Mouse (Mus musculus): ENCODE data around the gene Sox5. TPM values are rescaled to one million over a fixed set of nuclear protein-coding genes. Genes with fewer than 3 reads are reported as not detected.
A peak's percentile ranks its signal among the peaks of the same experiment; 100 is the strongest.

Sox5 gene
- polyA plus RNA-seq, 1 experiment from 2014 or later: 25.8 TPM

DNA sequence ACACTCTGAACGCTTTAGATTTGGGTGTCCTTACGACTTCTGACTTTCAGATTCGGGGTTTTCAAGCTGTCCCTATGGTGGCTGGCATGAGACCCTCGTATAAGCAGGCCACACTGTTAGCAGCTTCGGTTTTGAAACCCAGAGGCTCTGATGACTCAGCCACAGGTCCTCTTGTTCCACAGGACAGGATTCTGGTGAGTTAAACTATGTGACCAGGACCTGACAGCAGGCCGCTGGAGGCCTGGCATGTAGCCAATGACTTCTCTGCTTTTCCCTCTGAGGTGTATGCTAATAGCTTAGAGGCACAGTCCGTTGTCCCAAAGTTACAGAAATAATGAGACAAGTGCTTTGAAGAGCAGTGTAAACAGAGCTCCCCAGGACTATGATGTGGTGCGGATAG lies 268.0 kb downstream of the Sox5 start:
- Histone ChIP-seq H3K4me3 (replicated peaks; ENCODE audit: low read length) (no peak overlapping the region), H3K9me3 (replicated peaks; ENCODE audit: control insufficient read depth, low read length) (no peaks in the 10 kb centered on the region), H3K4me2 (ENCODE audit: low read depth, low read length) (no peak overlapping the region), H3K27me3 (ENCODE audit: control insufficient read depth, insufficient read depth, low read length) (no peaks in the 10 kb centered on the region), H3K36me3 (ENCODE audit: control insufficient read depth, insufficient read depth, low read length) (no peaks in the 10 kb centered on the region), H3K4me1 (ENCODE audit: control insufficient read depth, insufficient read depth, low read length) (peaks cover 6% of the 10 kb centered on the region; the same call in 1 of the 2 replicates), H3K9ac (ENCODE audit: low read length) (no peak overlapping the region), H3K27ac (ENCODE audit: low read length) (no peak overlapping the region)
- WGBS: 57% methylated on average over 8 of the region's 8 CpGs
- 0 out of 2 replicates have a peak, but pooled peaks have one; percentile 29 for ATAC-seq (ENCODE audit: insufficient read depth, low FRiP score)

DNA sequence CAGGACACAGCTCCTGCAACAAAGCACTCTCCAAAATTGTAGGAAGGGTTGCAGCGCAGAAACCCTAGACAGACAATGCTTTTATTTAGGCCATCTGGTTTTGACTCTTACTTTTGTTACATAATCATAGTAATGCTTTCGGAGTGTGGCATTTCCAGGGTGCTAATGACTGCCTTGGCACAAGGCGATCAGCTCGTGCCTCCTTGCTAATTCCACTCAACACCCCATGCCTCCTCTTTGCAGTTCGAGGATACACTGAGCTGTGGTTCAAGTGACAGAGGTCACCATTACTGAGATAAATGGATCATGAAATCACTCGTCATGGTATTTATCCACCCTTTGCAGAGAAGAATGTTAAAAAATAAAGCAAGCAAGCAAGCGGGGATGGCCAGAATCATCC lies 269.9 kb downstream of the Sox5 start:
- no peak for ATAC-seq (ENCODE audit: insufficient read depth, low FRiP score)
- peaks cover 6% of the 10 kb centered on the region; the same call in 1 of the 2 replicates for H3K4me1 ChIP-seq (ENCODE audit: control insufficient read depth, insufficient read depth, low read length)

DNA sequence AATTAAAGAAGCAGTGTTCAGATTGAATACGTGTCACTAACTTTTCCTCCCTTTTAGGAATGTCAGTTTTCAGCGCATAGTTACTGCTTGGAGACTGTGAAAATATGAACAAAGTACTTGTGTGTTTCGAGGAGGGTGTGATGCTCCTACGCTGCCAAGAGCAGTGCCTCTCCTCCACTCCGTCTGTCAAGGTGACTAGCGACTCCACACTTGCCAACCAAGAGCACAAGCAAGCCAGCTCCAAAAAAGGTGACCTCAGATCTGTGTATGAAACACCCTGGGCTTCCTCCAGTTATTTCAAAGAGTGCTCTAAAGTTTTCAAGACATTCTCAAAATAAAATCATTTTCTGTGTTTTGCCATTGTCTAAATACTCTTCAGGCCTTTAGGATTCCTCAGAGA lies 271.6 kb downstream of the Sox5 start:
- Histone ChIP-seq H3K27ac (ENCODE audit: low read length) (no peak overlapping the region), H3K4me1 (ENCODE audit: control insufficient read depth, insufficient read depth, low read length) (peaks cover 6% of the 10 kb centered on the region; the same call in 1 of the 2 replicates)
- WGBS: 79% methylated on average over 6 of the region's 6 CpGs

More for the DNA sequence above, 269.9 kb downstream of the Sox5 start:
- Histone ChIP-seq H3K36me3 (ENCODE audit: control insufficient read depth, insufficient read depth, low read length) (no peaks in the 10 kb centered on the region), H3K27me3 (ENCODE audit: control insufficient read depth, insufficient read depth, low read length) (no peaks in the 10 kb centered on the region), H3K4me2 (ENCODE audit: low read depth, low read length) (no peak overlapping the region), H3K9me3 (replicated peaks; ENCODE audit: control insufficient read depth, low read length) (no peaks in the 10 kb centered on the region), H3K27ac (ENCODE audit: low read length) (no peak overlapping the region), H3K9ac (ENCODE audit: low read length) (no peak overlapping the region), H3K4me3 (replicated peaks; ENCODE audit: low read length) (no peak overlapping the region)
- WGBS: 81% methylated on average over 7 of the region's 7 CpGs

DNA sequence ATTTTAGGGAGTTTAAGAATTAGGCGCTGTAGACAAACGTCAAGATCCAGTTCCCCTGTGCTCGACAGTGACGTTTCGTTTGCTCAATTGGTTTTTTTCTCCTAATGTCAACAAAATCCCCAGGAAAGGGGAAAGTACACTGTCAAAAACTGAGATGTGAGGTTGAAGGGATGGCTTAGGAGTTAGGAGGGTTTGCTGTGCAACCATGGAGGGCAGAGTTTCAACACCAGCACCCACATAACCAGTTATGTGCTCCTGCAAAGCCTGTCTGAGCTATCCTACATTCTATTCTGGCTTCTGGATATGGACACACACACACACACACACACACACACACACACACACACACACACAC lies 277.6 kb downstream of the Sox5 start:
- 0 out of 2 replicates have a peak overlapping the region, but pooled peaks have one; percentile 38 for H3K27ac ChIP-seq (ENCODE audit: low read length)
- ATAC-seq (ENCODE audit: insufficient read depth, low FRiP score): no peak
- no peaks in the 10 kb centered on the region for H3K9me3 ChIP-seq (replicated peaks; ENCODE audit: control insufficient read depth, low read length)
- no peak overlapping the region for H3K4me3 ChIP-seq (replicated peaks; ENCODE audit: low read length)
- H3K4me1 ChIP-seq (ENCODE audit: control insufficient read depth, insufficient read depth, low read length): no peaks in the 10 kb centered on the region
- no peaks in the 10 kb centered on the region for H3K27me3 ChIP-seq (ENCODE audit: control insufficient read depth, insufficient read depth, low read length)
- H3K36me3 ChIP-seq (ENCODE audit: control insufficient read depth, insufficient read depth, low read length): no peaks in the 10 kb centered on the region
- H3K4me2 ChIP-seq (ENCODE audit: low read depth, low read length): peak overlapping the region; percentile 12; the same call in 1 of the 2 replicates
- WGBS: 34% methylated on average over 5 of the region's 5 CpGs
- H3K9ac ChIP-seq (ENCODE audit: low read length): no peak overlapping the region

More for the DNA sequence above, 271.6 kb downstream of the Sox5 start:
- Histone ChIP-seq H3K4me3 (replicated peaks; ENCODE audit: low read length) (no peak overlapping the region), H3K4me2 (ENCODE audit: low read depth, low read length) (no peak overlapping the region), H3K27me3 (ENCODE audit: control insufficient read depth, insufficient read depth, low read length) (no peaks in the 10 kb centered on the region), H3K9ac (ENCODE audit: low read length) (no peak overlapping the region), H3K9me3 (replicated peaks; ENCODE audit: control insufficient read depth, low read length) (no peaks in the 10 kb centered on the region), H3K36me3 (ENCODE audit: control insufficient read depth, insufficient read depth, low read length) (no peaks in the 10 kb centered on the region)
- no peak for ATAC-seq (ENCODE audit: insufficient read depth, low FRiP score)

DNA sequence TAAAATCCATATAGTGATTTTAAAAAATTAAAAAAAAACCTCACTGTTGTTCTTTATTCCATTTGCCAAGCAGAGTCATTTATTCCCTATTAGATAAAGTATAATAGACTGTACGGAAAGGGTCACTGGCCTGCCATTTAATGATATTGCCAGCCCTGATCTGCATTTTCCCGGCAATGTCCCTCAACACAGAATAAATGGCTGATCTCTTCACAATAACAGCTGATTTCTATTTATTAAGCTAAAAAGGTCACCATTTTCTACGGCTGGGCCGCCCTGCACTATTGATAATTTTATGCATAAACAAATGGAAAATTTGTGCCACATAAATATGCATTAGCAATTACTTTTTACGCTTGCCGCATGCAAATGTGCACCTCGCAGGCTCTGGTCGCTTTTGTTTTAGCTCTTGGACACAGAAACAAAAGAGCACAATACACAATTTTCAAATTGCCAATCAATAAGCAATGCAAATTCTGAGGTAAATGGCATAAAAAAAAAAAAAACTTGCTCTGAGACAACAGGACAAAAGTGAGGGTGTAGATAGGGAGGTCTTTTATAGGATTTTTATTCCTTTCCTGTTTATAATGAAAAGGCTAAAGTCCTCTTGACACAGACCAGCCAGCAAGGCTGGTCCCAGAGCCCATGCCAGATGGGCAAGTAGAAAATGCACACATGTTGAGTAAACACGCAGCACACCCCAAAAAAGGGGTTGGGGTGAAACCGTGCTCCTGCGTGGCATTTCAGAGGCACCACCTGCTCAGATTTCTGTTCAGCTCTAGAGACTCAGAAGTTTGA lies 278.2 kb downstream of the Sox5 start:
- H3K27me3 ChIP-seq (ENCODE audit: control insufficient read depth, insufficient read depth, low read length): no peaks in the 10 kb centered on the region
- ATAC-seq (ENCODE audit: insufficient read depth, low FRiP score): no peak
- 73% methylated on average over 11 of the region's 11 CpGs for WGBS
- no peaks in the 10 kb centered on the region for H3K36me3 ChIP-seq (ENCODE audit: control insufficient read depth, insufficient read depth, low read length)
- H3K4me3 ChIP-seq (replicated peaks; ENCODE audit: low read length): no peak overlapping the region
- peak overlapping the region; percentile 12; the same call in 1 of the 2 replicates for H3K4me2 ChIP-seq (ENCODE audit: low read depth, low read length)
- 0 out of 2 replicates have a peak overlapping the region, but pooled peaks have one; percentile 38 for H3K27ac ChIP-seq (ENCODE audit: low read length)
- no peak overlapping the region for H3K9ac ChIP-seq (ENCODE audit: low read length)
- H3K4me1 ChIP-seq (ENCODE audit: control insufficient read depth, insufficient read depth, low read length): no peaks in the 10 kb centered on the region
- H3K9me3 ChIP-seq (replicated peaks; ENCODE audit: control insufficient read depth, low read length): no peaks in the 10 kb centered on the region

DNA sequence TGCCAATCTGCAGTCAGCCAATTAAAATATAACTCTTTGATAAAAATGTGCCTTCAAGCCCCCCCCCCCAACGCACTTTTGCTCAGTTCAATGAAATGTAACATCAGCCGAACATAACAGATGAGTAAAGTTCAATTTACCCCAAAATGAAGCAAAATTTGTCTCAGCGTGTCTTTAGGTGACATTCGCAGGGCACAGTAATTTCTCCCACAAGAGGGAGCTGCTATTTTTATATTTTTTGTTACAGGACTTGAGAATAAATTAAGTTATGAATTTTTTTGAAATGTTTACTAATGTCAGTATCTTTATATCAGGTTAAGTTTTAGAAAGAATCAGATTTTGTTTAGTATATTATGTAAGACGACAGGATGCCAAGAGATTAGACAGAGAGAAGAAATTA lies 280.3 kb downstream of the Sox5 start:
- 82% methylated on average over 5 of the region's 5 CpGs for WGBS
- Histone ChIP-seq H3K27ac (ENCODE audit: low read length) (no peak overlapping the region), H3K36me3 (ENCODE audit: control insufficient read depth, insufficient read depth, low read length) (no peaks in the 10 kb centered on the region), H3K4me2 (ENCODE audit: low read depth, low read length) (no peak overlapping the region), H3K4me1 (ENCODE audit: control insufficient read depth, insufficient read depth, low read length) (no peaks in the 10 kb centered on the region), H3K9ac (ENCODE audit: low read length) (no peak overlapping the region), H3K27me3 (ENCODE audit: control insufficient read depth, insufficient read depth, low read length) (no peaks in the 10 kb centered on the region), H3K4me3 (replicated peaks; ENCODE audit: low read length) (no peak overlapping the region), H3K9me3 (replicated peaks; ENCODE audit: control insufficient read depth, low read length) (0 out of 2 replicates have a peak, but pooled peaks cover 3% of the 10 kb centered on the region)
- ATAC-seq (ENCODE audit: insufficient read depth, low FRiP score): no peak

DNA sequence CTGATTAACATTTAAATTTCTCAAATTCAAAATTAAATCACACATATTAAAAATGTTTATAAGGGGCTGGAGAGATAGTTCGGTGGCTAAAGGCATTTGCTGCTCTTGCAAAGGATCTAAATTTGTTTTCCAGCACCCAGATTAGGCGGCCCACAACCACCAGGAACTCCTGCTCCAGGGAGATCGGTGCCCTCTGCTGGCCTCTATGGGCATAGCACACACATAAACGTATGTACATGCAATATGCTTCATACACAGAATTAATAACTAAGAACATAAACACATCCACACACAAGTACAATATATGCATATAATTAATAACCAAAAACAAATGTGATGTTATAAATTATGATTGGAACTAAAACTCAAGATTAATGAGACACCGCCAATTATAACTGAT lies 283.6 kb downstream of the Sox5 start:
- no peaks in the 10 kb centered on the region for H3K4me1 ChIP-seq (ENCODE audit: control insufficient read depth, insufficient read depth, low read length)
- no peak overlapping the region for H3K4me2 ChIP-seq (ENCODE audit: low read depth, low read length)
- H3K9me3 ChIP-seq (replicated peaks; ENCODE audit: control insufficient read depth, low read length): 0 out of 2 replicates have a peak, but pooled peaks cover 3% of the 10 kb centered on the region
- H3K36me3 ChIP-seq (ENCODE audit: control insufficient read depth, insufficient read depth, low read length): no peaks in the 10 kb centered on the region
- WGBS: 93% methylated on average over 5 of the region's 5 CpGs
- no peak for ATAC-seq (ENCODE audit: insufficient read depth, low FRiP score)
- H3K27ac ChIP-seq (ENCODE audit: low read length): no peak overlapping the region
- H3K27me3 ChIP-seq (ENCODE audit: control insufficient read depth, insufficient read depth, low read length): no peaks in the 10 kb centered on the region
- no peak overlapping the region for H3K9ac ChIP-seq (ENCODE audit: low read length)
- H3K4me3 ChIP-seq (replicated peaks; ENCODE audit: low read length): no peak overlapping the region

DNA sequence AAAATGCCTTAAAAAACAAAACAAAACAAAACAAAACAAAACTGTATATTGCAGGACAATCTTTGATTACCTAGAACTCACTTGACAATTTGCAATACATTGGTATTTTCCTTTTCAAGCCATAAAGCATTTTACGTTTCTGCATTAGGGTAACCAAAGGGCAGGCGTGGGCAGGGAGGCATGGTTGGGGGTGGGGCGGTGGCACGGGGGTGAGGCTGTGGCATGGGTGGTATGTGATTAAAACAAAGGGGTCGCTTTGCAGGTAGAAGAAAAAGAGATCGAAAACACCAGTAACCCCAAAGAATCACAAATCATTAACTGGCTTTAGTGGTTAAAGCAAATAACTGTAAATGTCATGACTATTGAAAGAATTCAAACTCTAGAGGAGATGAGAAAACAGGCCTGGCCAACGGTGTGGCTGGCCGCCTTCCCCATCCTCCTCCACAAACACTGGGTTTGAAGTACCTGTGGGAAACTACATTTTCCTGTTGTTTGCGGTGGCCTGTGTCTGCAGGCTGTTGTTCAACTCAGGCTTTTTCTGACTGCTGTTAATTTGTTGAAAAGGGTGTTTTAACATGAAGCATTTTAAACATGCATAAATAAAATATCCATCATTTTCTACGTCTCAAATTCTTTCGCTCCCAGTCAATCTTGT lies 289.9 kb downstream of the Sox5 start:
- H3K36me3 ChIP-seq (ENCODE audit: control insufficient read depth, insufficient read depth, low read length): no peaks in the 10 kb centered on the region
- WGBS: 48% methylated on average over 11 of the region's 11 CpGs
- H3K27me3 ChIP-seq (ENCODE audit: control insufficient read depth, insufficient read depth, low read length): no peaks in the 10 kb centered on the region
- H3K27ac ChIP-seq (ENCODE audit: low read length): no peak overlapping the region
- H3K4me3 ChIP-seq (replicated peaks; ENCODE audit: low read length): no peak overlapping the region
- no peak for ATAC-seq (ENCODE audit: insufficient read depth, low FRiP score)
- no peak overlapping the region for H3K9ac ChIP-seq (ENCODE audit: low read length)
- H3K9me3 ChIP-seq (replicated peaks; ENCODE audit: control insufficient read depth, low read length): peaks cover 12% of the 10 kb centered on the region
- H3K4me2 ChIP-seq (ENCODE audit: low read depth, low read length): no peak overlapping the region
- no peaks in the 10 kb centered on the region for H3K4me1 ChIP-seq (ENCODE audit: control insufficient read depth, insufficient read depth, low read length)

DNA sequence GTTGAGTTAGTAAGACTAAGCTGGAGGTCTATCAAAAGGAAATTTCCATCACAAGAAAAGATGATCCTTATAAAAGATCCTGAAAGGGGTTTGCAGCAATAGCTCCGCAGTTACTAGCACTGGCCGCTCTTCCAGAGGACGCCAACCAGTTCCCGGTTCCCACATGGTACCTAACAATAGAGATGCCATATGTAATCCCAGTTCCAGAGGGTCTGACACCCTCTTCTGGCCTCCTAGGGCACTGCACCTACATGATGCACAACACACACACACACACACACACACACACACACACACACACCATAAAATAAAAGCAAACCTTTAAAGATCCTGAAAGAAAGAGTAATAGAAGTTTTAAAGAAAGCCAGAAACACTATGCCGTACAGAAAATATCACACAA lies 290.9 kb downstream of the Sox5 start:
- no peak overlapping the region for H3K4me2 ChIP-seq (ENCODE audit: low read depth, low read length)
- H3K27me3 ChIP-seq (ENCODE audit: control insufficient read depth, insufficient read depth, low read length): no peaks in the 10 kb centered on the region
- H3K27ac ChIP-seq (ENCODE audit: low read length): no peak overlapping the region
- H3K9me3 ChIP-seq (replicated peaks; ENCODE audit: control insufficient read depth, low read length): peaks cover 15% of the 10 kb centered on the region
- no peak for ATAC-seq (ENCODE audit: insufficient read depth, low FRiP score)
- no peak overlapping the region for H3K9ac ChIP-seq (ENCODE audit: low read length)
- no peak overlapping the region for H3K4me3 ChIP-seq (replicated peaks; ENCODE audit: low read length)
- no peaks in the 10 kb centered on the region for H3K36me3 ChIP-seq (ENCODE audit: control insufficient read depth, insufficient read depth, low read length)
- 93% methylated on average over 5 of the region's 5 CpGs for WGBS
- no peaks in the 10 kb centered on the region for H3K4me1 ChIP-seq (ENCODE audit: control insufficient read depth, insufficient read depth, low read length)

Data from stomach, embryonic 16.5 days (tissue).